Mouse (Mus musculus) heart, adult 2 months (tissue): ENCODE results near the gene Nup210l.

ENCODE experiments used
- CTCF ChIP-seq: fragments of 200-600 bp; IDR thresholded peaks from 2 replicates; pipeline ENCODE4 v1.8.1; 2022; ENCODE audit warnings: antibody characterized with exemption, mild to moderate bottlenecking, moderate library complexity
- EP300 ChIP-seq: fragments of 200-500 bp; IDR thresholded peaks from 2 replicates; pipeline ENCODE4 v1.6.1; 2011; ENCODE audit warnings: low read depth, low read length, control low read depth; ENCODE audit not compliant: insufficient read depth
- POLR2A ChIP-seq: fragments of 200-500 bp; IDR thresholded peaks from 2 replicates; pipeline ENCODE4 v1.6.1; 2011; ENCODE audit warnings: mild to moderate bottlenecking, low read depth, low read length, control low read depth; ENCODE audit not compliant: insufficient read depth

GRCm38 (mm10) chr3:90137606-90138005 lies 33.7 kb downstream of the Nup210l start:
- TF ChIP-seq EP300 (no peak), POLR2A (no peak), CTCF (no peak)
